8 mouse cellular contexts compared by ENCODE assay signal in the genomic region with DNA sequence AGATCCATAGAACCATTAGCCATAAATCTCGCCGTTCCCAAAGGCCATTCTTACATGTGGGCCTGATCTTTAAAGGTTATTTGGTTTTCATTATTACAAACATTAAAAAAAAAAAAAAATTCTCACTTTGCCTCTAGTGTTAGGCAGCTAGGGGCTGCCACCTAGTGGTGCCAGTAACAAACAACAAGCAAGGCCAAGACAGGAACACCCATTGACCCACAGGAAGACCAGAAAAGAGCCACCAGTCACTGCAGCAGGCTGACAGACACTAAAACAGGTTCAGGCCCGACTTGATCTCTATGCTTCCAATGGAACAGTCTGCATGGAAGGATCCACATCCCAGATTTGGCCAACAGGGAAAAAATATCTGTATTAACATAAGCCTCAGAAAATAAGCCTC. TPM values are rescaled to one million over a fixed set of nuclear protein-coding genes. Genes with fewer than 3 reads are reported as not detected.
A peak's percentile ranks its signal among the peaks of the same experiment; 100 is the strongest.
DNase-seq lines count a peak whose midpoint lies in the region; ATAC-seq lines count a peak whose summit lies in the region.

No protein-coding gene starts in this region.

- no peaks in the 10 kb centered on the region for H3K4me1 ChIP-seq in hindbrain, embryonic 11.5 days (replicated peaks; ENCODE audit: control insufficient read depth, insufficient read depth, low read length)
- H3K4me1 ChIP-seq in hindbrain, embryonic 12.5 days = no peaks in the 10 kb centered on the region

- no peaks in the 10 kb centered on the region for H3K27me3 ChIP-seq in hindbrain, embryonic 11.5 days (ENCODE audit: control insufficient read depth, insufficient read depth, low read length)
- H3K27me3 ChIP-seq in hindbrain, embryonic 12.5 days = no peaks in the 10 kb centered on the region

- H3K9ac ChIP-seq in hindbrain, embryonic 11.5 days (ENCODE audit: low read depth, low read length) = no peak overlapping the region
- H3K9ac ChIP-seq in hindbrain, embryonic 12.5 days = no peak overlapping the region

- H3K9me3 ChIP-seq in hindbrain, embryonic 11.5 days (ENCODE audit: control insufficient read depth, low read length) = no peaks in the 10 kb centered on the region
- no peaks in the 10 kb centered on the region for H3K9me3 ChIP-seq in hindbrain, embryonic 12.5 days (replicated peaks)

- no peak overlapping the region for H3K4me2 ChIP-seq in hindbrain, embryonic 11.5 days (replicated peaks; ENCODE audit: low read depth, low read length)
- H3K4me2 ChIP-seq in hindbrain, embryonic 12.5 days (replicated peaks) = no peak overlapping the region

- ATAC-seq in hindbrain, embryonic 11.5 days (ENCODE audit: low FRiP score) = no peak
- ATAC-seq in hindbrain, embryonic 12.5 days (ENCODE audit: low FRiP score) = no peak
- ATAC-seq in megakaryocyte, adult 5-6 weeks (ENCODE audit: poor library complexity, severe bottlenecking) = peak; percentile 72
- no peak for ATAC-seq in inflammation-experienced regulatory T-cells, adult 6 months

- H3K27ac ChIP-seq in hindbrain, embryonic 11.5 days (ENCODE audit: low read depth, low read length) = no peak overlapping the region
- no peak overlapping the region for H3K27ac ChIP-seq in hindbrain, embryonic 12.5 days

- no peak overlapping the region for H3K4me3 ChIP-seq in hindbrain, embryonic 11.5 days (ENCODE audit: low read depth, low read length)
- H3K4me3 ChIP-seq in hindbrain, embryonic 12.5 days = no peak overlapping the region

- WGBS in hindbrain, embryonic 11.5 days = 59% methylated on average over 3 of the region's 3 CpGs
- WGBS in hindbrain, embryonic 12.5 days = 52% methylated on average over 3 of the region's 3 CpGs

- DNase-seq in hindbrain, embryonic 11.5 days (ENCODE audit: low spot score) = peak; percentile 76
- peak; percentile 66 for DNase-seq in A20 (ENCODE audit: low read depth, low spot score)
- peak; percentile 26 for DNase-seq in MEL-GATA-1-ER (ENCODE audit: extremely low read depth, low read depth)
- peak; percentile 75 to 82 for DNase-seq in cerebellum, postnatal 25 days
- DNase-seq in kidney, postnatal 10 days = peak; percentile 76

- H3K36me3 ChIP-seq in hindbrain, embryonic 11.5 days (ENCODE audit: control insufficient read depth, insufficient read depth, low read length) = 0 out of 2 replicates have a peak, but pooled peaks cover 8% of the 10 kb centered on the region
- peaks cover 74% of the 10 kb centered on the region for H3K36me3 ChIP-seq in hindbrain, embryonic 12.5 days

RNA-seq across cellular contexts. Expression of gene Suds3, which starts 19.2 kb away (rescaled TPM):
- 48.0 and 54.2 TPM in 2 replicates for polyA plus RNA-seq in hindbrain, embryonic 11.5 days (2014; fragmentation: Nextera tagmentation; extraction: Ambion mirVana)
- 118 and 120 TPM in 2 replicates for polyA plus RNA-seq in hindbrain, embryonic 12.5 days (2016; fragmentation: Nextera tagmentation; extraction: Ambion mirVana)
- total RNA-seq in megakaryocyte, adult 5-6 weeks (2015) = 18.0 and 18.8 TPM in 2 replicates
- 93.5 and 102 TPM in 2 replicates for total RNA-seq in megakaryocyte, adult 5-6 weeks (2017)
- 10 to 100 TPM in 2 of 3 experiments, 1 to 10 TPM in 1; 8.8 to 14.4 (median 11.7) TPM for polyA plus RNA-seq in inflammation-experienced regulatory T-cells, adult 6 months (2017; shearing (Covaris generic))

RNA-seq across cellular contexts. Expression of gene Taok3, which starts 23.2 kb away (rescaled TPM):
- 21.7 and 26.1 TPM in 2 replicates for polyA plus RNA-seq in hindbrain, embryonic 11.5 days (2014; fragmentation: Nextera tagmentation; extraction: Ambion mirVana)
- 30.6 and 31.8 TPM in 2 replicates for polyA plus RNA-seq in hindbrain, embryonic 12.5 days (2016; fragmentation: Nextera tagmentation; extraction: Ambion mirVana)
- 73.8 and 80.2 TPM in 2 replicates for total RNA-seq in megakaryocyte, adult 5-6 weeks (2015)
- total RNA-seq in megakaryocyte, adult 5-6 weeks (2017) = 57.5 and 72.8 TPM in 2 replicates
- 100 to 1,000 TPM; 115 to 147 (median 144) TPM for polyA plus RNA-seq in inflammation-experienced regulatory T-cells, adult 6 months (2017; shearing (Covaris generic))

Comparison
In these comparisons a context has a peak if more than half of its experiments do, and no peak if none do; other contexts are left out.
1. DNase-seq: peak in every context shown above with its lines; median percentile 78 in cerebellum, postnatal 25 days; 76 in hindbrain, embryonic 11.5 days; 76 in kidney, postnatal 10 days; 66 in A20; 26 in MEL-GATA-1-ER.